ENCODE assay signal across 19 mouse cellular contexts in genomic region chr17:5551136-5551535, GRCm38 (mm10). TPM values are rescaled to one million over a fixed set of nuclear protein-coding genes. Genes with fewer than 3 reads are reported as not detected.
DNase-seq lines count a peak whose midpoint lies in the region; ATAC-seq and TF ChIP-seq lines count a peak whose summit lies in the region.
"Had no signal": no experiment of that assay in that cellular context is flagged by ENCODE, and none has a peak within 500 bp of the region (broad histone marks: within the 10 kb centered on the region; RNA-seq: fewer than 3 reads in every experiment).

No protein-coding gene starts in this region.

- no peak overlapping the region for H3K4me2 ChIP-seq in hindbrain, embryonic 12.5 days (replicated peaks)
- H3K4me2 ChIP-seq: embryonic facial prominence, embryonic 12.5 days; forebrain, embryonic 13.5 days; forebrain, embryonic 15.5 days had no signal

- H3K27ac ChIP-seq in left cerebral cortex, adult 2 months, result peak overlapping the region; percentile 44; the same call in 1 of the 2 replicates
- 0 out of 2 replicates have a peak overlapping the region, but pooled peaks have one; percentile 6 for H3K27ac ChIP-seq in olfactory bulb, adult 2 months (ENCODE audit: insufficient read depth, low read depth, low read length)
- no peak overlapping the region for H3K27ac ChIP-seq in hindbrain, embryonic 12.5 days
- H3K27ac ChIP-seq: embryonic facial prominence, embryonic 10.5 days; embryonic facial prominence, embryonic 12.5 days; forebrain, embryonic 13.5 days; forebrain, embryonic 15.5 days had no signal

- 79% methylated on average over 3 of the region's 3 CpGs for WGBS in olfactory bulb, adult 2 months
- 69% methylated on average over 3 of the region's 3 CpGs for WGBS in hindbrain, embryonic 12.5 days

- TF ChIP-seq POLR2A in olfactory bulb, adult 2 months (IDR thresholded peaks at IDR 0.05; ENCODE audit: insufficient read depth, low read depth, low read length), result no peak

- peak; percentile 58 for DNase-seq in layer of hippocampus, adult 11-12 months (ENCODE audit: low spot score)
- no peak for DNase-seq in layer of hippocampus, postnatal 10 days (ENCODE audit: low spot score in 2 of 2)
- DNase-seq in layer of hippocampus, adult 8-10 months (ENCODE audit: low spot score in 2 of 2), result peak; percentile 29 to 54
- no peak for DNase-seq in layer of hippocampus, adult 18-20 months (ENCODE audit: low spot score in 2 of 2)
- DNase-seq in left cerebral cortex, adult 2 months (ENCODE audit: extremely low spot score in 1 of 2, low spot score in 2 of 2), result no peak
- no peak for DNase-seq in left cerebral cortex, postnatal 4 days
- DNase-seq: adrenal gland, adult 2 months; adrenal gland, postnatal 10 days; adrenal gland, postnatal 25 days; cerebellum, adult 11-12 months; cerebellum, adult 2 months; cerebellum, adult 9-10 months; cerebellum, postnatal 25 days had no signal

- no peak overlapping the region for H3K4me3 ChIP-seq in left cerebral cortex, adult 2 months
- H3K4me3 ChIP-seq in olfactory bulb, adult 2 months (ENCODE audit: insufficient read depth, low read depth, low read length), result no peak overlapping the region
- H3K4me3 ChIP-seq in hindbrain, embryonic 12.5 days, result no peak overlapping the region
- H3K4me3 ChIP-seq: embryonic facial prominence, embryonic 10.5 days; embryonic facial prominence, embryonic 12.5 days; forebrain, embryonic 13.5 days; forebrain, embryonic 15.5 days had no signal

- H3K36me3 ChIP-seq in hindbrain, embryonic 12.5 days, result no peaks in the 10 kb centered on the region
- H3K36me3 ChIP-seq: embryonic facial prominence, embryonic 10.5 days; embryonic facial prominence, embryonic 12.5 days; forebrain, embryonic 15.5 days had no signal

- H3K4me1 ChIP-seq in olfactory bulb, adult 2 months (ENCODE audit: control insufficient read depth, insufficient read depth, low read length), result peaks cover 14% of the 10 kb centered on the region
- no peaks in the 10 kb centered on the region; the same call in 1 of the 2 replicates for H3K4me1 ChIP-seq in hindbrain, embryonic 12.5 days
- H3K4me1 ChIP-seq: embryonic facial prominence, embryonic 12.5 days; forebrain, embryonic 13.5 days had no signal

- H3K27me3 ChIP-seq in hindbrain, embryonic 12.5 days, result no peaks in the 10 kb centered on the region
- H3K27me3 ChIP-seq: embryonic facial prominence, embryonic 12.5 days; forebrain, embryonic 13.5 days; forebrain, embryonic 15.5 days had no signal

- TF ChIP-seq CTCF in left cerebral cortex, adult 2 months (IDR thresholded peaks at IDR 0.05), result no peak
- TF ChIP-seq CTCF in olfactory bulb, adult 2 months (IDR thresholded peaks at IDR 0.05; ENCODE audit: insufficient read depth, low read depth, low read length), result no peak

- intact Hi-C loops in left cerebral cortex, adult 2 months (cut with DNase I), result loop anchor here (2.0 to 5.0 kb wide), 2 partner anchors 20 to 91 kb away; no protein-coding TSS in a partner anchor
- intact Hi-C loops in left cerebral cortex, postnatal 4 days (cut with DNase I), result no loop called here

- no peak for ATAC-seq in hindbrain, embryonic 12.5 days (ENCODE audit: low FRiP score)
- ATAC-seq: forebrain, embryonic 13.5 days; forebrain, embryonic 15.5 days had no signal

- no peaks in the 10 kb centered on the region for H3K9me3 ChIP-seq in hindbrain, embryonic 12.5 days (replicated peaks)
- H3K9me3 ChIP-seq: embryonic facial prominence, embryonic 10.5 days; embryonic facial prominence, embryonic 12.5 days; forebrain, embryonic 13.5 days; forebrain, embryonic 15.5 days had no signal

- no peak overlapping the region for H3K9ac ChIP-seq in hindbrain, embryonic 12.5 days
- H3K9ac ChIP-seq: embryonic facial prominence, embryonic 12.5 days; forebrain, embryonic 13.5 days; forebrain, embryonic 15.5 days had no signal

RNA-seq across cellular contexts. Expression of gene Zdhhc14, which starts 58.8 kb away (rescaled TPM):
- 10 to 100 TPM; 29.0 to 33.2 TPM for total RNA-seq in layer of hippocampus, postnatal 10 days (2021)
- 10 to 100 TPM; 34.6 to 44.3 (median 41.9) TPM for total RNA-seq in layer of hippocampus, adult 8-10 months (2022)
- 10 to 100 TPM; 44.7 to 49.7 TPM for total RNA-seq in layer of hippocampus, adult 18-20 months (2021)
- total RNA-seq in left cerebral cortex, adult 2 months (2021), result 10 to 100 TPM; 44.9 to 46.8 TPM
- 10 to 100 TPM; 15.1 to 15.2 TPM for total RNA-seq in left cerebral cortex, postnatal 4 days (2021)
- not detected in 2 replicates for polyA plus RNA-seq in olfactory bulb, adult 2 months (2012; ENCODE audit: insufficient read depth, insufficient read length, low replicate concordance, missing spikeins)
- polyA plus RNA-seq in hindbrain, embryonic 12.5 days (2016; fragmentation: Nextera tagmentation; extraction: Ambion mirVana), result 6.1 and 7.2 TPM in 2 replicates

Comparison
In these comparisons a context has a peak if more than half of its experiments do, and no peak if none do; other contexts are left out.
1. DNase-seq: peak in layer of hippocampus, adult 11-12 months (single experiment) and layer of hippocampus, adult 8-10 months (2 of 2); none in layer of hippocampus, postnatal 10 days (0 of 2), layer of hippocampus, adult 18-20 months (0 of 2), left cerebral cortex, adult 2 months (0 of 2) and left cerebral cortex, postnatal 4 days (single experiment).